Mouse (Mus musculus): ENCODE measurements around the gene Mrpl52. TPM values are rescaled to one million over a fixed set of nuclear protein-coding genes. Genes with fewer than 3 reads are reported as not detected.

Gene Mrpl52
- polyA plus RNA-seq, 1 experiment from 2014 or later = 191 TPM

DNA sequence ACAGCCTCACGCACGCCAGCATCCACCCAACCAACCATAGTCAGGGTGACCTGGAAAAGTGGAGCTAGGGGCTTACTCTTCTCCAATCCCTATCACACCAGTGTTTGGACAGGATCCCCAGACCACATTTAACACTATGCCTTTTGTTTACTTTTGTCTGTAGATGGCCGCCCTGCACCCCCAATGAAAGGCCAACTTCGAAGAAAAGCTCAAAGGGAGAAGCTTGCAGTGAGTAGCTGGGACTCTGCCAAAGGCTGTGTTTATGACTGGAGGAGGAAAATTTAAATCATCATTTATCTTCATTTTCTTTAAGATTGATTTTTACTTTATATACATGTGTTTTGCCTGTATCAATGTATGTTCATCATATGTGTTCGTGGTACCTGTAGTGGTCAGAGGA, 1.7 kb downstream of the Mrpl52 start:
- WGBS = 86% methylated on average over 5 of the region's 5 CpGs
- Histone ChIP-seq H3K9ac (ENCODE audit: low read length) (no peak overlapping the region), H3K4me3 (ENCODE audit: low read length) (no peak overlapping the region), H3K4me1 (ENCODE audit: control insufficient read depth, insufficient read depth, low read length) (peaks cover 31% of the 10 kb centered on the region), H3K27ac (ENCODE audit: low read length) (no peak overlapping the region), H3K9me3 (replicated peaks; ENCODE audit: control insufficient read depth, low read length) (no peaks in the 10 kb centered on the region), H3K36me3 (ENCODE audit: control insufficient read depth, insufficient read depth) (peaks cover 5% of the 10 kb centered on the region), H3K4me2 (ENCODE audit: low read depth, low read length) (no peak overlapping the region), H3K27me3 (ENCODE audit: control insufficient read depth, insufficient read depth, low read length) (no peaks in the 10 kb centered on the region)
- no peak for ATAC-seq (replicated peaks; ENCODE audit: extremely low read depth, insufficient read depth, low FRiP score)

- no peak for ATAC-seq (replicated peaks; ENCODE audit: extremely low read depth, insufficient read depth, low FRiP score)
- Histone ChIP-seq H3K27me3 (ENCODE audit: control insufficient read depth, insufficient read depth, low read length) (no peaks in the 10 kb centered on the region), H3K4me2 (ENCODE audit: low read depth, low read length) (peak overlapping the region; percentile 80; the same call in 1 of the 2 replicates), H3K27ac (ENCODE audit: low read length) (peak overlapping the region; percentile 96), H3K36me3 (ENCODE audit: control insufficient read depth, insufficient read depth) (peaks cover 5% of the 10 kb centered on the region), H3K9ac (ENCODE audit: low read length) (peak overlapping the region; percentile 97), H3K4me3 (ENCODE audit: low read length) (no peak overlapping the region), H3K9me3 (replicated peaks; ENCODE audit: control insufficient read depth, low read length) (no peaks in the 10 kb centered on the region), H3K4me1 (ENCODE audit: control insufficient read depth, insufficient read depth, low read length) (peaks cover 41% of the 10 kb centered on the region)
- 38% methylated on average over 7 of the region's 7 CpGs for whole genome bisulfite sequencing
These were observed 2.8 kb downstream of the Mrpl52 start for GRCm38 (mm10) chr14:54429332-54430093.

- peak overlapping the region; percentile 80 for H3K4me2 ChIP-seq (ENCODE audit: low read depth, low read length)
- WGBS = 5% methylated on average over 18 of the region's 18 CpGs
- H3K36me3 ChIP-seq (ENCODE audit: control insufficient read depth, insufficient read depth) = peaks cover 5% of the 10 kb centered on the region
- peaks cover 41% of the 10 kb centered on the region for H3K4me1 ChIP-seq (ENCODE audit: control insufficient read depth, insufficient read depth, low read length)
- no peaks in the 10 kb centered on the region for H3K27me3 ChIP-seq (ENCODE audit: control insufficient read depth, insufficient read depth, low read length)
- peak overlapping the region; percentile 83 for H3K4me3 ChIP-seq (ENCODE audit: low read length)
- peak overlapping the region; percentile 97 for H3K9ac ChIP-seq (ENCODE audit: low read length)
- H3K27ac ChIP-seq (ENCODE audit: low read length) = peak overlapping the region; percentile 96
- ATAC-seq (replicated peaks; ENCODE audit: extremely low read depth, insufficient read depth, low FRiP score) = no peak
- no peaks in the 10 kb centered on the region for H3K9me3 ChIP-seq (replicated peaks; ENCODE audit: control insufficient read depth, low read length)
These were observed 3.9 kb downstream of the Mrpl52 start for GRCm38 (mm10) chr14:54430406-54431145.

GRCm38 (mm10) chr14:54431334-54432077, 4.8 kb downstream of the Mrpl52 start, which contains the start of gene Mmp14:
Gene Mmp14, plus strand, starts transcription at chr14:54431612.
- WGBS = under 1% methylated on average over 49 of the region's 49 CpGs
- peak within 1 kb of the TSS; percentile 83 for H3K4me3 ChIP-seq (ENCODE audit: low read length)
- peaks cover 5% of the 10 kb centered on the region for H3K36me3 ChIP-seq (ENCODE audit: control insufficient read depth, insufficient read depth)
- peak; percentile 51 for ATAC-seq (replicated peaks; ENCODE audit: extremely low read depth, insufficient read depth, low FRiP score)
- peak within 1 kb of the TSS; percentile 80 for H3K4me2 ChIP-seq (ENCODE audit: low read depth, low read length)
- peaks cover 36% of the 10 kb centered on the region for H3K4me1 ChIP-seq (ENCODE audit: control insufficient read depth, insufficient read depth, low read length)
- peak within 1 kb of the TSS; percentile 97 for H3K9ac ChIP-seq (ENCODE audit: low read length)
- no peaks in the 10 kb centered on the region for H3K27me3 ChIP-seq (ENCODE audit: control insufficient read depth, insufficient read depth, low read length)
- no peaks in the 10 kb centered on the region for H3K9me3 ChIP-seq (replicated peaks; ENCODE audit: control insufficient read depth, low read length)
- H3K27ac ChIP-seq (ENCODE audit: low read length) = peak within 1 kb of the TSS; percentile 96

- Histone ChIP-seq H3K27me3 (ENCODE audit: control insufficient read depth, insufficient read depth, low read length) (no peaks in the 10 kb centered on the region), H3K4me1 (ENCODE audit: control insufficient read depth, insufficient read depth, low read length) (peaks cover 36% of the 10 kb centered on the region), H3K9ac (ENCODE audit: low read length) (peak overlapping the region; percentile 97), H3K9me3 (replicated peaks; ENCODE audit: control insufficient read depth, low read length) (no peaks in the 10 kb centered on the region), H3K27ac (ENCODE audit: low read length) (peak overlapping the region; percentile 96), H3K4me3 (ENCODE audit: low read length) (peak overlapping the region; percentile 83), H3K4me2 (ENCODE audit: low read depth, low read length) (peak overlapping the region; percentile 80), H3K36me3 (ENCODE audit: control insufficient read depth, insufficient read depth) (peaks cover 5% of the 10 kb centered on the region)
- ATAC-seq (replicated peaks; ENCODE audit: extremely low read depth, insufficient read depth, low FRiP score) = peak; percentile 21; the same call in 1 of the 2 replicates
- 1% methylated on average over 54 of the region's 54 CpGs for WGBS
These were observed 5.5 kb downstream of the Mrpl52 start for GRCm38 (mm10) chr14:54432078-54432836.

GRCm38 (mm10) chr14:54432837-54433830, 6.4 kb downstream of the Mrpl52 start:
- 31% methylated on average over 17 of the region's 17 CpGs for WGBS
- no peak for ATAC-seq (replicated peaks; ENCODE audit: extremely low read depth, insufficient read depth, low FRiP score)
- H3K4me1 ChIP-seq (ENCODE audit: control insufficient read depth, insufficient read depth, low read length) = peaks cover 36% of the 10 kb centered on the region

GRCm38 (mm10) chr14:54433941-54434531, 7.3 kb downstream of the Mrpl52 start:
- Histone ChIP-seq H3K4me1 (ENCODE audit: control insufficient read depth, insufficient read depth, low read length) (peaks cover 32% of the 10 kb centered on the region), H3K27me3 (ENCODE audit: control insufficient read depth, insufficient read depth, low read length) (no peaks in the 10 kb centered on the region), H3K4me3 (ENCODE audit: low read length) (peak overlapping the region; percentile 83), H3K27ac (ENCODE audit: low read length) (peak overlapping the region; percentile 96), H3K9ac (ENCODE audit: low read length) (peak overlapping the region; percentile 97), H3K36me3 (ENCODE audit: control insufficient read depth, insufficient read depth) (peaks cover 10% of the 10 kb centered on the region), H3K4me2 (ENCODE audit: low read depth, low read length) (peak overlapping the region; percentile 80), H3K9me3 (replicated peaks; ENCODE audit: control insufficient read depth, low read length) (no peaks in the 10 kb centered on the region)
- 55% methylated on average over 12 of the region's 12 CpGs for WGBS
- ATAC-seq (replicated peaks; ENCODE audit: extremely low read depth, insufficient read depth, low FRiP score) = no peak

More at GRCm38 (mm10) chr14:54432837-54433830, 6.4 kb downstream of the Mrpl52 start:
- H3K36me3 ChIP-seq (ENCODE audit: control insufficient read depth, insufficient read depth) = peaks cover 6% of the 10 kb centered on the region
- peak overlapping the region; percentile 96 for H3K27ac ChIP-seq (ENCODE audit: low read length)
- H3K4me2 ChIP-seq (ENCODE audit: low read depth, low read length) = peak overlapping the region; percentile 80
- peak overlapping the region; percentile 97 for H3K9ac ChIP-seq (ENCODE audit: low read length)
- H3K27me3 ChIP-seq (ENCODE audit: control insufficient read depth, insufficient read depth, low read length) = no peaks in the 10 kb centered on the region
- no peaks in the 10 kb centered on the region for H3K9me3 ChIP-seq (replicated peaks; ENCODE audit: control insufficient read depth, low read length)
- peak overlapping the region; percentile 83 for H3K4me3 ChIP-seq (ENCODE audit: low read length)

All from heart, embryonic 16.5 days (tissue).